Mouse (Mus musculus): ENCODE data around the gene Kalrn. TPM values are rescaled to one million over a fixed set of nuclear protein-coding genes. Genes with fewer than 3 reads are reported as not detected.

Gene Kalrn
- polyA plus RNA-seq, 1 experiment: 309 TPM

DNA sequence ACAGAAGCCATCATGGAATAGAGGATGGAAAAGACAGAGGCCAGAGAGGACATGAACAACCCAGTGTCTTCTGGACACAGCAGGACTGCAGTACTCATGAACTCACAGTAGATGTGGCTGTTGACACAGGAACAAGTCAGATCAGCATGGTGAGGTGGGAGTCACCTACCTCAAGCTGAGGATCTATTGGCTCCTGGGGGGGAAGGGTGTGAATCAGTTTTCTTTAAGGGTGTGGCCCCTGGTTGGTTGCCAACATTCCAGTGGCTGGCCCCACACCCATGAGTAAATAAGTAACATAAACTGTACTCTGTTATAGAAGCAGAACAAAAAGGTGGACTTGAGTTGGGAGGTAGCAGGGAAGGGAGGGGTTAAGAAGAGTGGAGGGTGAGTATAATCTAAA is 298.7 kb downstream of the Kalrn start:
- Histone ChIP-seq H3K9me3 (no peaks in the 10 kb centered on the region), H3K27me3 (replicated peaks) (peaks cover 26% of the 10 kb centered on the region), H3K4me1 (no peaks in the 10 kb centered on the region), H3K4me3 (replicated peaks) (no peak overlapping the region), H3K36me3 (replicated peaks; ENCODE audit: low read length) (no peaks in the 10 kb centered on the region)
- no peak for TF ChIP-seq GATA1 (IDR thresholded peaks at IDR 0.05; ENCODE audit: borderline replicate concordance, low read length)
- no peak for TF ChIP-seq FLI1 (IDR thresholded peaks at IDR 0.05; ENCODE audit: low read length)

DNA sequence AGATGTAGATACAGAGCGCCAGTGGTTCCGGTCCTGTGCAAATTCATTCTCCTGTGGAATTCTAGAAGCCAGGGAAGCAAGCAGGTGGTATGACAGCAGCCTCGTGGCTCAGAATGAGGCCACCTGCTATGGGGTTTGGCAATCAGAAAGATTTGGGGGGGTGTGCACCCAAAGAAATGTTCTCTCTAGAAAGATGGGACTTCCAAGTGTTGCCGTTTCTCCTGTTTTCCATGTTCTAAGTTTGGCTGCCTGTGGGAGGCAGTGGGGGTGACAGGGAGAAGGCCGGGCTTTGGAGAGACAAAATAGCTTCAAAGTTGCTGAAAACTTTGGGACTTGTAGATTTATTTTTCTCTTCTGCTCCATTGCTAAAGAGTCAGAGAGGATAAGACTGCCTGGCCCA is 301.9 kb downstream of the Kalrn start:
- peaks cover 20% of the 10 kb centered on the region for H3K27me3 ChIP-seq (replicated peaks)
- H3K36me3 ChIP-seq (replicated peaks; ENCODE audit: low read length): no peaks in the 10 kb centered on the region
- no peaks in the 10 kb centered on the region for H3K4me1 ChIP-seq
- TF ChIP-seq FLI1 (IDR thresholded peaks at IDR 0.05; ENCODE audit: low read length) (no peak), GATA1 (IDR thresholded peaks at IDR 0.05; ENCODE audit: borderline replicate concordance, low read length) (no peak)
- H3K4me3 ChIP-seq (replicated peaks): no peak overlapping the region
- no peaks in the 10 kb centered on the region for H3K9me3 ChIP-seq

DNA sequence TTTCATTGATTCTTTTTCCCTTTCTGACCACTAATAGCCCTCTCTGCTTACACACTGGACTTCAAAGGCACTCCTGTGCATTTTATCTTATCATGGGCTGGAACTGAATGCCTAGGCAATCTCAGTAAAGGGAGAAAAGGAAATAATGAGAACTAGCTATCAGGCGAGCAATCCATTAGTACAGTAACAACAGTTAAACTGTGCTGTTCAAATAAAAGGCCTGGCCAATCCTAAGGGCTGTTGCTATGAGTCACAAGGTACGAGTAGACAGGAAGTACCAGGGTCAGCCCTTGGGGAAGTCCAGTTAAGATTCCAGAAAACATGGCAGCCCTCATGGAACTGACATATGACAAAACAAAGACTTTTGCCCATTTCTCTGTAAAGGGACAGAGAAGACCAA is 302.7 kb downstream of the Kalrn start:
- Histone ChIP-seq H3K27me3 (replicated peaks) (peaks cover 18% of the 10 kb centered on the region), H3K9me3 (no peaks in the 10 kb centered on the region), H3K4me3 (replicated peaks) (no peak overlapping the region), H3K36me3 (replicated peaks; ENCODE audit: low read length) (no peaks in the 10 kb centered on the region), H3K4me1 (no peaks in the 10 kb centered on the region)
- TF ChIP-seq GATA1 (IDR thresholded peaks at IDR 0.05; ENCODE audit: borderline replicate concordance, low read length) (no peak), FLI1 (IDR thresholded peaks at IDR 0.05; ENCODE audit: low read length) (no peak)

DNA sequence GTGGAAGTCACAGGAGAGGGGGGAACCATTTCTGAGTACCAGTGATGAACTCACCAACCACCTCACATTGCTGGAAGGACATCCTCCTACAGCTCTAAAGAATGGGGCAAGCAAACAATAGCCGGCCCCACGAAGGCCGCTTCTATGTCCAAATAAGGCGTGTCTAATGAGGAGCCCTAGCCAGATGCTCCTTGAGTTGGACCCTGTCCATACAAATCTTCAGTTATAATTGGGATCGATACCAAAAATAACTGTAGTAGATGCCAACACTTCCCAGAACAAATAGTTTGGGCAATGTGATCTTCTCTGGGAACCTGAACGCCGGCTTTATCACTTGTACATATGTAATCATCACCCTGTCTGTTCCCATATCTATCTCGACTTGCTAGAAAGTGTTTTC is 303.7 kb downstream of the Kalrn start:
- no peak overlapping the region for H3K4me3 ChIP-seq (replicated peaks)
- H3K4me1 ChIP-seq: no peaks in the 10 kb centered on the region
- H3K9me3 ChIP-seq: no peaks in the 10 kb centered on the region
- H3K36me3 ChIP-seq (replicated peaks; ENCODE audit: low read length): no peaks in the 10 kb centered on the region
- H3K27me3 ChIP-seq (replicated peaks): peaks cover 16% of the 10 kb centered on the region
- TF ChIP-seq FLI1 (IDR thresholded peaks at IDR 0.05; ENCODE audit: low read length): no peak

DNA sequence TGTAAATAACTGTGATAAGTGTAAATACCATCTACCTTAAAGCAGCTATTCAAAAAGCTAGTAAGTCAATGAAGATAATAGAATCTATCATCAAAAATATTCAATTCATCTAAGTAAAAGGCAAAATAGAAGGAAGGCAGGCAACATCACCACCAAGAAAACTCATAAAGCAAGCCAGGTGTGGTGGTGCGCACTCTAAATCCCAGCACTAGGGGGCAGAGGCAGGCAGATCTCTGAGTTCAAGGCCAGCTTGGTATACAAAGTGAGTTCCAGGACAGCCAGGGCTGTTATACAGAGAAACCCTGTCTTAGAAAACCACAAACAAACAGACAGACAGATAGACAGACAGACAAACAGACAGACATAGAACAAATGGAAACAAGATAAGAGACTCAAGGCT is 305.6 kb downstream of the Kalrn start:
- no peaks in the 10 kb centered on the region for H3K36me3 ChIP-seq (replicated peaks; ENCODE audit: low read length)
- H3K4me3 ChIP-seq (replicated peaks): no peak overlapping the region
- peaks cover 10% of the 10 kb centered on the region for H3K27me3 ChIP-seq (replicated peaks)
- H3K9me3 ChIP-seq: no peaks in the 10 kb centered on the region
- H3K4me1 ChIP-seq: no peaks in the 10 kb centered on the region
- TF ChIP-seq GATA1 (IDR thresholded peaks at IDR 0.05; ENCODE audit: borderline replicate concordance, low read length) (no peak), FLI1 (IDR thresholded peaks at IDR 0.05; ENCODE audit: low read length) (no peak)

DNA sequence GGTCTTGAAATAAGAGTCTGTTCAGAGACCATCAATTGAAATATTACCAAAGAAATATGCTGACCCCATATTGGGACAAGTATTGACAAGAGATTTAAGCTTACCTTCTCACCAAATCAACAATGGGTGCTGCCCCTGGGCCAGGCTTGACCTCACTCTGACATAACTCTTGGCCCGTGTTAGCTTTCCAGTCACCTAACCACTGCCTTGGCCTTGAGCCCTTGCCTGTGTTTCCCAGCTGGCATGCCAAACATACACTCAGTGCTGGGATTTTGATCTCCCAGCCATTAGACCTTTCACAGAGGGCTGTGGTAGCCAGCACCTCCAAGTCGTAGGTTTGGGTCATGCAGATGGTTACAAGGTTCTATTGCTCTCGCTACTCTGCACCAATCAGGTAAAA is 308.7 kb downstream of the Kalrn start:
- TF ChIP-seq GATA1 (IDR thresholded peaks at IDR 0.05; ENCODE audit: borderline replicate concordance, low read length): no peak
- no peak for TF ChIP-seq FLI1 (IDR thresholded peaks at IDR 0.05; ENCODE audit: low read length)
- no peak overlapping the region for H3K4me3 ChIP-seq (replicated peaks)
- H3K27me3 ChIP-seq (replicated peaks): peaks cover 24% of the 10 kb centered on the region

DNA sequence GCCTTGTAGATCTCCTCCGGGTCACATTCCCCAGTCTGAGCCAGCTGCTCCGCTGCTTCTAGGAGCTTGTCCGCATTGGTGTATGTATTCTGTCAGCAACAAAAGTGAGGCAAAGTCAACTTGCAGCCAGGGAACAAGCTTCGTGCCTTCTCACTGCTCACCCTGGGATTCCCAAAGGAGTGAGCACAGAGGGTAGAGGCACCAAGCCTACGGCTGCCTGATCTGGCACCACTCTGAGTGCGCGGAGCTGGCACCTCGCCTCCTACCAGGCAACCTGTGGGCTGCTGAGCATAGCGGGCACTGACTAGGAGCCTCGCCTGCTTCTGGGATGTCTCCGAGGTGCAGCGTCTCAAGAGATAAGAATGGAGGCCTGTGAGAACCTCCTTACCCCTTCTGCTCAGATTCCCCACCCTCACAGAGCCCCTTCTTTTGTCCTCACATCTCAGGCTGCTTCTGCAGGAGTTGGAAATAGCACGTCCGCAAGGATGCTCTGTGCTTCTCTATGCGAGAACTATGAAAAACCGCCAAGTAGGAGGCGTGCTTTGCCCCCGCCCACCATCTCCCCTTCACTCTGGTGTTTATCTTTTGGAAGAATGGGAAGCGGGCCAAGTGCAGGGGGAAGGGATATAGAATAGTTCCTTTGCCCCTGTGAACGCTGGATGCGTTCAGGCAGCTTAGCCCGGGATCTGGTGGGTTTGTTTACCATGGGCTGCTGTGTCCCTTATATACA is 310.4 kb downstream of the Kalrn start:
- H3K27me3 ChIP-seq (replicated peaks): peaks cover 19% of the 10 kb centered on the region
- TF ChIP-seq FLI1 (IDR thresholded peaks at IDR 0.05; ENCODE audit: low read length) (no peak), GATA1 (IDR thresholded peaks at IDR 0.05; ENCODE audit: borderline replicate concordance, low read length) (no peak)
- no peaks in the 10 kb centered on the region for H3K4me1 ChIP-seq
- H3K36me3 ChIP-seq (replicated peaks; ENCODE audit: low read length): no peaks in the 10 kb centered on the region
- no peaks in the 10 kb centered on the region for H3K9me3 ChIP-seq
- no peak overlapping the region for H3K4me3 ChIP-seq (replicated peaks)

More for the DNA sequence above, 308.7 kb downstream of the Kalrn start:
- Histone ChIP-seq H3K9me3 (no peaks in the 10 kb centered on the region), H3K36me3 (replicated peaks; ENCODE audit: low read length) (no peaks in the 10 kb centered on the region), H3K4me1 (no peaks in the 10 kb centered on the region)

DNA sequence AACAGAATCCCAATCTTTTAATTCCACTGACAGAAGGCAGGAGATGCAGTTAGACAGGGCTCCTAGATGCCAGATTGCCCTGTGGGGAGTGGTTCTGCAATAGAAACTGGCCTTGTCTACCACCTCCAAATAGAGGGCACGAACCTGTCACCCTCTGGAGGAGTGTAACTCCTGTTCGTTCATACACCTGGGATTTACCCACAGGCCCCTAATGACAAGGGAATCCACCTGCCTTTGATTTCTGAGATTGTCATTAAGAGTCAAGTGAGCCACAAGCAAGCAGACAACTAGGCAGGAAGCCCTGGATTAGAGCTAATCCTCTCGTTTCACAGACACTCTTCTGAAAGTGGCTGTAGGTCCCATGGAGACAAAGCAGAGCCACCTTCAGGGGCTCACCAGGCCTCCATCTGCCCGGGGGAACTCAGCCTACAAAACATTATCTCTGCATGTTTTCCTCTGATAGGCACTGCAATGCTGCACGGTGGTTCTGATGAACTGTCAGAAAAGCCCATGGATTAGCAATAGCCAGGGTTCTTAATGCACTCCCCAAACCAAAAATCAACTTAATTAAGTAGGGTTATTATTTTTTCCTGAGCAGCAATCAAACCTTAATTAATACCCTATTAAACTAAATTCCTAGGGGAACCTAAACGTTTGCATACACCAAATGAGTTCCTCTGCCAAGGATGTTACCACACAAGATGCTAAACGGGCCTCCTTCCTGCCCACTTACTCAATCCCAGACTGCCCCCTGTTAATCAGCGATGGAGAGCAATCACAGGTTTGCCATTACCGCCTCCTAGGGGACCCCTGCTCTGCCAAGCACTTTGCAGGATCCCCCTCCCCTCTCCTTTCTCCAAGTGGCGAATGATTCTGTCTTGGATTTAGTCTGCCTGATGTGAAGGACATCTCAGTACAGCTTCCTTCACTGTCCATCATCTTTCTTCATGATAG is 312.1 kb downstream of the Kalrn start:
- H3K9me3 ChIP-seq: no peaks in the 10 kb centered on the region
- no peak overlapping the region for H3K4me3 ChIP-seq (replicated peaks)
- H3K27me3 ChIP-seq (replicated peaks): peaks cover 25% of the 10 kb centered on the region
- TF ChIP-seq FLI1 (IDR thresholded peaks at IDR 0.05; ENCODE audit: low read length): no peak
- H3K4me1 ChIP-seq: no peaks in the 10 kb centered on the region
- no peaks in the 10 kb centered on the region for H3K36me3 ChIP-seq (replicated peaks; ENCODE audit: low read length)

DNA sequence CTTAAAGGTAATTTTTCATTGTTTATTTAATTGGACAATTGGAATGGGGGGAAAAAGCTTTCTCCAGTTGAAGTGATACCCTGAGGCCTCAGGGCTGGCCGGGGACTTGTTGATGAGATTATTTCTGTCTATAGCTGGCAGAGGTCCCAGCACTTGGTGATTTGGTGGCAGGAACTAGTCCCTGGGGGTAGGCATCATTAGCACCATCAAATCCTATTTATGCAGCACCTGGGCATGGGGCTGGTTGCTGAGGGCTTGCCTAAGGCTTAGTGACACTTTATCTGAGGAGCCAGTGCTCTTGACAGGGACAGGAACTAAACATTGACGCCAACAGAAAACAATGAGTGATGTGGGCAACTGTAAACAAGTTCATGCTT is 318.7 kb downstream of the Kalrn start:
- Histone ChIP-seq H3K9me3 (no peaks in the 10 kb centered on the region), H3K4me1 (no peaks in the 10 kb centered on the region), H3K4me3 (replicated peaks) (no peak overlapping the region), H3K36me3 (replicated peaks; ENCODE audit: low read length) (no peaks in the 10 kb centered on the region), H3K27me3 (replicated peaks) (peaks cover 34% of the 10 kb centered on the region)
- no peak for TF ChIP-seq GATA1 (IDR thresholded peaks at IDR 0.05; ENCODE audit: borderline replicate concordance, low read length)
- TF ChIP-seq FLI1 (IDR thresholded peaks at IDR 0.05; ENCODE audit: low read length): no peak

DNA sequence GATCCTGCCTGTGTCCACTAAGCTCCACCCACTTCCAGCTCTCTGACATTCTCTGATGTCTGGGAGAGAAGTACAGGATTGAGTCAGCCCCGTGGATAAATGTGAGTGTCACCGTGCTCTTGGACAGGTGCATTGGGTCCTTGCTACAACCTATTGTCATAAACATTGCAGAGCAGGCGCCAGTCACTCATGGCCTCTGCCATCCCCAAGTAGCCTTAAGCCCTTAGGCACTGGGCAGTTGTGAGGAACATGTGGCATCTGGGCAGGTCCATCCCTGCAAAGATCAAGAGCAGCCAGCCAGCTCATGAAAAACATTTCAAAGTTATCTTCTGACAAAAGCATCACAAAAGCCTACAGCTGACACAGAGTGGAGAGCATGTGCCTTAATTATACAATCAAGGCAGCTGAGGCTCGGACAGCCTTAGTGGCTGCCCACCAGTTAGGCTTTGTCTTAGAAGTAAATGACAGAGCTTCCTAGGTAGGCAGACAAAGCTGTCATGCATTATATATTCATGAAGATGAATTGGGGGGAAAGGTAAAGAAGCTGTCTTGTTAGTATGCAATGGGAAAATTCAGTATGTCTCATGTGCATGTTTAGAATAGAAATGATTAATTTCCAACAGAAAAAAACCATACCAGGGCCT is 319.2 kb downstream of the Kalrn start:
- no peaks in the 10 kb centered on the region for H3K36me3 ChIP-seq (replicated peaks; ENCODE audit: low read length)
- no peaks in the 10 kb centered on the region for H3K4me1 ChIP-seq
- peaks cover 34% of the 10 kb centered on the region for H3K27me3 ChIP-seq (replicated peaks)
- TF ChIP-seq GATA1 (IDR thresholded peaks at IDR 0.05; ENCODE audit: borderline replicate concordance, low read length) (no peak), FLI1 (IDR thresholded peaks at IDR 0.05; ENCODE audit: low read length) (no peak)
- H3K4me3 ChIP-seq (replicated peaks): no peak overlapping the region
- peaks cover 1% of the 10 kb centered on the region for H3K9me3 ChIP-seq

All from megakaryocyte, embryonic 14.5 days (primary cell).